Mouse (Mus musculus) small intestine, adult 2 months (tissue): Measurements from ENCODE around the gene Maml2.

Experiments used
- CTCF ChIP-seq: fragments of 200-500 bp; IDR thresholded peaks from 2 replicates; pipeline ENCODE4 v1.5.1; 2012; ENCODE audit warnings: low read depth, mild to moderate bottlenecking, control low read depth, inconsistent platforms, low read length, moderate library complexity, mixed read lengths; ENCODE audit not compliant: insufficient replicate concordance, insufficient read length; ENCODE audit errors: extremely low read depth
- POLR2A ChIP-seq: fragments of 200-500 bp; IDR thresholded peaks from 2 replicates; pipeline ENCODE4 v1.6.1; 2012; ENCODE audit warnings: low read depth, mild to moderate bottlenecking, control low read depth, inconsistent platforms, low read length, moderate library complexity

DNA sequence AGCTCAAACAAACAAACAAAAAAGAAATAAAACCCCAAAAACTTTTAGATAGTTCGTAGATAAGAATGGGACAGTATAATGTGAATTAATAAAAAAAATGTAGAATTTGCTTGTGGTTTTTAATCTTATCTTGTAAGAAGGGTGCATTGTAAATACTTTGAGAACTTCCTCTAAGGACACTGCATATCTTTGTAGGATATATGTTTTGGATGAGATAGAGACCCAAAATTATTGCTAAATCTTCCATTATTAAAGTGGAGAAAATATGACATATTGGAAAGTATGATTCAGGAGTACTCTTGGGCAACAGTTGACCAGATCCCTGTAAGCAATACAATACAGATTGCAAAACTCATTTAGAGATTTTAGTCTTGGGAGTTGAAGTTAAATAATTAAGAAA, 24.5 kb upstream of the Maml2 start:
- TF ChIP-seq POLR2A (no peak), CTCF (no peak)
